ENCODE assay signal across 17 mouse cellular contexts in the genomic region with DNA sequence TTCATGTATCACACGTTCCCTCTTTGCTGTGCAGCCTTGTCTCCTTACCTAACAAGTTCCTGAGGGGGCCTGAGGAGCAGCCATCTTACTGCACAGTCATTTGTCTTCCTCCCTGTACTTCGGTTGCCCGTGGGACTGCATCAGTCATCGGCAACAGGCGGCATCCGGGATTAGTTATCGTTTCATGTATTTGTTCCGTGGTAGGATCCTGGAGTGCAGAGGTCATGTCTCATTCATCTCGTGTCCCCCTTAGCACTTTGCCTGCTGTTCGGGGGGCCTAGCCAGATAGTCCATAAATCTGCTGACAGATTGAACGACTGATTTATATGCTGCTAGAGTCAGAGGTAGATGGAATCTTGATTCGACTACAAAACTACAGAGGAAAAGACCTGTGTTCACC.
"Had no signal": no experiment of that assay in that cellular context is flagged by ENCODE, and none has a peak within 500 bp of the region (broad histone marks: within the 10 kb centered on the region; RNA-seq: fewer than 3 reads in every experiment).

No protein-coding gene starts in this region.

- H3K36me3 ChIP-seq: limb, embryonic 10.5 days; limb, embryonic 13.5 days; liver, embryonic 15.5 days; lung, embryonic 15.5 days; neural tube, embryonic 13.5 days had no signal

- DNase-seq: kidney, adult 2 months; kidney, postnatal 25 days; layer of hippocampus, adult 9-11 months; liver; lung, adult 18-20 months; lung, postnatal 10 days; lung, postnatal 36 days; midbrain, embryonic 14.5 days; thymus, adult 18-20 months; thymus, postnatal 36 days had no signal

- H3K27ac ChIP-seq: layer of hippocampus, adult 2 months; liver, embryonic 12.5 days; liver, embryonic 15.5 days; lung, embryonic 15.5 days had no signal

- H3K27me3 ChIP-seq: limb, embryonic 13.5 days; liver, embryonic 15.5 days; lung, embryonic 15.5 days; neural tube, embryonic 13.5 days had no signal

- H3K9ac ChIP-seq: limb, embryonic 13.5 days; liver, embryonic 12.5 days; liver, embryonic 15.5 days; lung, embryonic 15.5 days; neural tube, embryonic 13.5 days had no signal

- ATAC-seq: liver, embryonic 12.5 days had no signal

- H3K9me3 ChIP-seq: limb, embryonic 10.5 days; limb, embryonic 13.5 days; liver, embryonic 12.5 days; liver, embryonic 15.5 days; lung, embryonic 15.5 days; neural tube, embryonic 13.5 days had no signal

- H3K4me3 ChIP-seq: layer of hippocampus, adult 2 months; limb, embryonic 10.5 days; liver, embryonic 15.5 days; lung, embryonic 15.5 days; neural tube, embryonic 13.5 days had no signal
